Mouse (Mus musculus) heart, postnatal 4 days (tissue): ENCODE measurements around the gene Fbxw10. TPM values are rescaled to one million over a fixed set of nuclear protein-coding genes. Genes with fewer than 3 reads are reported as not detected.

Experiments
- DNase-seq: peaks from one replicate; pipeline ENCODE4 v3.0.0; 2021
- total RNA-seq, 2 experiments: library from RNA; stranded (reverse); gene quantifications; 2 replicates each; pipeline ENCODE4 v1.2.3; 2021

The Fbxw10 gene
- total RNA-seq, 2 experiments from 2014 or later, result 0.23 TPM; not detected in 1

DNA sequence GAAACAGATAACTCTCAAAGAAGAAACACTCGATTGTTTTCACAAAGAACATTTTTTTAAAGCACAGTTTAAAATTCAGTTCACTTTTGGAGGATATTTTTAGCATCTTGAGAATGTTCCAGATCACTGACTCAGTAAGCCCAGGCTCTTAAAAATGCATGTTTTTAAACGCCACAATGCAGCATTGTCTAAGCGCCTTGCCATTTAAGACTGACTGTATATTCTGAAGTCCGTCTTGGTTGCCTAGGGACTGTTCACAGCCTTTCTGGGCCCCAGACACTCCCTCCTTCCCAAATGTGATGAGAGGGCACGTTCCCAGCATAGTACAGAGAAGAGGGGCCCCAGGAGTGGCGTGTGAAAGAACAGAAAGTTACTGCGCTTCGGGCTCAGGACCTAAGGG, 64.5 kb downstream of the Fbxw10 start:
- peak; percentile 22 for DNase-seq

GRCm38 (mm10) chr11:62913141-62913540, 66.3 kb downstream of the Fbxw10 start:
- DNase-seq, result no peak

DNA sequence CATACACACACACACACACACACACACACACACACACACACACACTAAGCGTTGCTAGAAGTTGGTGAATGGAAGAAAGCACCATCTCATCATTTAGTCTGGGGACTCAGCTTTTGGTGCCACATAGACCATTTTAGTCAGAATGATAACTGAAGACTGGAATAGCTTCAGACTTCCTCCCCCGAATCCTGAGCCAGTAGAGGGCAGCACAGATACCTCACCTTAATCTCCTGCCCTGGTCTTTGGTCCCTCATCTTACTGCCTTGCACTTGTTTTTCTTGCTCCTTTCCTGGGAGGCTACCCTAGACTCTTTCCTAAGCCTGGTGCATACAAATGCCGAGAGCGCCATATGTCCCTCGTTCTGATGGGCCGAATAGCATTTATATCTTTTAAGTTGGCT, 67.7 kb downstream of the Fbxw10 start:
- DNase-seq, result peak; percentile 50

GRCm38 (mm10) chr11:62915486-62915885, 68.6 kb downstream of the Fbxw10 start:
- no peak for DNase-seq

DNA sequence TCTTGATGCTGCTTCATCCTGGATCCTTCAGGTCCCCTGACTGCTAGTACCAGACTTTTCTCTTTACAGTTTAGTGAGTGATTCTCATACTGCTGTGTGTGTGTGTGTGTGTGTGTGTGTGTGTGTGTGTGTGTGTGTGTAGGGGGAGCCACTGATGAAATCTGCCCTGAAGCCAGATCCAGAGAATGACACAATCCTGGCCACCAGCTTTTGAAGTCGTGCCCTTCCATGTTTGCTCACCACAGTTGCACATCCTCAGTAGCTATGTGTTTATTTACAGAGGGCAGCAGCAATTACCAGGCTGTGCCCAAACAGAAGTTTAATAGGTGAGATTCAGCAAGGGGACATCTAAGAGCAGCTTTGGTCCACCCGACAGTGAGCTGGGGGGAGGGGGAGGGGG, 69.9 kb downstream of the Fbxw10 start:
- DNase-seq, result no peak

DNA sequence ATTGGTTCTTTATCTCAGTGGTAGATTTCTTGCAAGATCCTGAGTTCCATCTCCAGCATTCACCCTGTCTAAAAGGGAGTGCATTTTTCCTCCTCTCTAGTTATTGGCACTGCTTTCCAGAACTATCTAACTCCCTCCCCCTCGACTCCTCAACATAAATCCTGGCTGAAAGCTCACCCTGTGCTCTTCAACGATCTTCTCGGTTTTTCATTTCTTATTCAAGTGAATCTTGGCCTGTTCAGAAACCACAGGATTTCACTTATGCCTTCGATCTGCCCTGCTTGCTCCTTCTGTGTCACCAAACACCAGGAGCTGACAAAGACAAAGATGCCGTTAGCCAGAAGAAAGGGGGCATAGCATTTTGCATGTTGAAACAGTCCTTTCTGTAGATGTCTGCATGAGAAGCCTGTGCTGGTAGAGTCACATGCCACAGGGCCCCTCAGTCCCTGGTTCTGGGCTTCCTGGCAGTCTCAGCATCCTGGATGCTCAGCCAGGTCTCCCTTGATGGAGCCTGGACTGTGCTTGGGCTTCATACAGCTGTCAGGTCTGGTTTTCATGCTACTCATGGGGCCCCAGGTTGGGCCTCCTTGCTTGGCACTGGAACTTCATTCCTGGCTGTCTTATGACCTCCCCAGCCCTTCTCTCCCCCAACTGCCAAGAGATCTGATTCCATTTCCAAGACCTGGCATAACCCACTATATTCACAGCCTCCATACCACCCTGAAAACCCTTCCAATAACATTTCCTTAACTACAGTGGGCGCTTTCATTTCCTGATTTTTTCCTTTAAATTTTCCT, 73.3 kb downstream of the Fbxw10 start:
- DNase-seq, result no peak

DNA sequence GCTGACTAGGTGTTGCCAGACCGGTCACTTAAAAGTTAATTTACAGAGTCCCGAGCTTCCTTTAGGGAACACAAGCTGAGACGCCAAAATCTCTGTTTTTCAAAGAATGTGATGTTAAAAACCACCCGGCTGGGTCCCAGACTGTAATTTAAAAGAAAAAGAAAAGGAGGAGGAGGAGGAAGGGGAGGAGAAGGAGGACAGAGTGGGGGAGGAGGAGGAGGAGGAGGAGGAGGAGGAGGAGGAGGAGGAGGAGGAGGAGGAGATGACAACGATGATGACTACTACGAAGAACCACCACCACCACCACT, 73.8 kb downstream of the Fbxw10 start:
- no peak for DNase-seq

DNA sequence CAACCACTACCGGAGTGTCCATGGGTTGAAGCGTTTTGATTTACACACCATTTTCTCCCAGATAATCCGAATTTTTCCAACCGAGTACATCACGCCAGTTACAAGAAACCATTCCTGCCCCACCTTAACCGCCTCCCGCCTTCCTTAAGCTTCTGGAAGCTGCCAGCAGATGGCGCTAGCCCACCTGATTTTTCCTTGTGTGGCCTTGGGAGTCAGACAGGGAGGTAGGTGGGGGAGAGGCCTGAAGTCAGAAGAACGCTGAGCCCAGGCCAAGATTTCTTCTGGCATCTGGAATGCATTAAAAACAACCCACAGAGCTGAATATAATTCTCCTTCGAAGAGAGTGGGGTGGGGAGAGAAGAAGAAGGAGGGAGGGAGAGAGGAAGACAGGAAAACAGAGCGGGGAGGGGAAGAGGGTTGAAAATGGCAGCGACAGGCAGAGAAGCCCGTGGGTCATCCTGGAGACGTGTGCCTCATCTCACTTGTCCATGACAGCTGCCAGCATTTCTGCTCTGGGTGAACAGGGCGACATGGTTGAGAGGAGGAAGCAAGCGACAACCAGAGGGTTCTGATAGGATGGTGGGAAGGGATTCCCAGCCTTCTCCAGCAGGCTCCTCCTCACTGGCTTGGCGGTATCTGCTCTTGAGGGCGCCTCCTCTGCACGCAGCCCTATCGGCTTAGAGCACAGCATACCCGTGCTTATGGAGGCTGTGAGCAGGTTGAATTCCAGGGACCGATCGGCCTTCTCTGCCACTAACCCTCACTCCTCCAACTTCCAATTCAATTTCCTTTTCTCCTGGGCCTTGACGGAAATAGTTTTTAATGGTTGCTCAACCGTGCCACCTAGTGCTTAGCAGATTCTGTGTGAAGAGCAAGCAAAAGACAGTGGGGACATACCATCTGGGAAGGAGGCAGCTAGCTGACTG, 74.4 kb downstream of the Fbxw10 start:
- DNase-seq, result peak; percentile 96

- DNase-seq, result peak; percentile 46
These were observed 77.4 kb downstream of the Fbxw10 start for GRCm38 (mm10) chr11:62924091-62924761.

Other genes starting within 250 kb of the Fbxw10 start
- 10 to 100 TPM; 15.7 to 16.5 TPM for gene Lrrc75a, start 198.5 kb upstream of the Fbxw10 start, total RNA-seq
- gene Mmgt2, start 198.4 kb upstream of the Fbxw10 start, total RNA-seq, result 10 to 100 TPM; 18.5 to 20.9 TPM
- gene Zfp287, start 115.2 kb upstream of the Fbxw10 start, total RNA-seq, result 1 to 10 TPM; 3.5 to 4.4 TPM
- not detected for gene Gm10428, start 94.0 kb upstream of the Fbxw10 start, total RNA-seq
- gene Zfp286, start 57.6 kb upstream of the Fbxw10 start, total RNA-seq, result 1 to 10 TPM; 1.9 to 2.1 TPM
- 10 to 100 TPM in 1 of 2 experiments, 1 to 10 TPM in 1; 7.6 to 10.0 TPM for gene Trim16, start 26.8 kb upstream of the Fbxw10 start, total RNA-seq
- gene Tvp23b, start 32.4 kb downstream of the Fbxw10 start, total RNA-seq, result 10 to 100 TPM; 18.2 to 22.0 TPM
- gene Cdrt4, start 104.1 kb downstream of the Fbxw10 start, total RNA-seq, result under 1 TPM in 1 of 2 experiments, not detected in 1; 0.38 TPM
- not detected for gene Tekt3, start 214.6 kb downstream of the Fbxw10 start, total RNA-seq